Mouse (Mus musculus) left cerebral cortex, postnatal 14 days (tissue): Measurements from ENCODE around the gene Tex2. TPM values are rescaled to one million over a fixed set of nuclear protein-coding genes. Genes with fewer than 3 reads are reported as not detected.

ENCODE experiments used
- total RNA-seq, 2 experiments: library from RNA; stranded (reverse); gene quantifications; 2 replicates each; pipeline ENCODE4 v1.2.3; 2021

The Tex2 gene
- total RNA-seq, 2 experiments from 2014 or later, result 98.0 to 102 TPM

Other genes with a start within 250 kb of the Tex2 start
- not detected for gene Prr29, start 248.0 kb downstream of the Tex2 start, total RNA-seq
- 1 to 10 TPM; 4.3 to 5.1 TPM for gene Icam2, start 225.3 kb downstream of the Tex2 start, total RNA-seq
- gene Ern1, start 125.6 kb downstream of the Tex2 start, total RNA-seq, result 1 to 10 TPM; 6.7 to 8.7 TPM
- gene Pecam1, start 137.2 kb upstream of the Tex2 start, total RNA-seq, result 10 to 100 TPM; 19.2 to 21.7 TPM
- gene Milr1, start 137.8 kb upstream of the Tex2 start, total RNA-seq, result under 1 TPM in 1 of 2 experiments, not detected in 1; 0.21 TPM
- 1 to 10 TPM; 3.6 to 4.3 TPM for gene Polg2, start 166.1 kb upstream of the Tex2 start, total RNA-seq
- gene Ddx5, start 175.8 kb upstream of the Tex2 start, total RNA-seq, result 100 to 1,000 TPM; 574 to 616 TPM
- gene Cep95, start 175.8 kb upstream of the Tex2 start, total RNA-seq, result 10 to 100 TPM in 1 of 2 experiments, 1 to 10 TPM in 1; 8.3 to 12.0 TPM